Comparison of ENCODE assay signal across 8 mouse cellular contexts in the genomic region with DNA sequence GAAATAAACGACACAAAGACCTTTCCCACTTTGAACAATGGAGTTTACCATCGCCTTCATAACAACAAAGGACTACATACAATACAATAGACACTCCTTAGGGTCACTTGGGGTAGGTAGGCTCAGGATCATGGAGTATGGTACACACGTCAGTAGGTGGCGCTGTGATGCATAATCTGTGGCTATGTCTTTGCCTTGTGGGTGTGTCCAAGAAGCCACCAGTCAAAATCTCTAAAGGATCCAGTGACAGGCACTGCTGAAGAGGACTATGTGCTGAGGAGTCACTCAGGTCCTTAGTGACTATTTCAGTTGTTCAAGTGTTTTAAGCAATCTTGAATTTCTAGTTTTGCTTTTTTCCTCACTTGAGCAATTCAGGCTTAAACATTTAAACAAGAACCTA.
DNase-seq lines count a peak whose midpoint lies in the region; ATAC-seq lines count a peak whose summit lies in the region.

No protein-coding gene starts in this region.

- no peak overlapping the region for H3K4me3 ChIP-seq in lung, embryonic 16.5 days (ENCODE audit: low read length)

- H3K4me1 ChIP-seq in lung, embryonic 16.5 days (replicated peaks; ENCODE audit: control insufficient read depth, insufficient read depth, low read length): no peaks in the 10 kb centered on the region

- peak; percentile 70 for ATAC-seq in frontal cortex, adult (ENCODE audit: low TSS enrichment)
- ATAC-seq in lung, embryonic 16.5 days (ENCODE audit: low read depth): peak; percentile 64
- no peak for ATAC-seq in megakaryocyte, adult 5-6 weeks (ENCODE audit: poor library complexity, severe bottlenecking)

- no peaks in the 10 kb centered on the region; the same call in 1 of the 2 replicates for H3K36me3 ChIP-seq in lung, embryonic 16.5 days (ENCODE audit: control insufficient read depth, insufficient read depth, low read length)

- H3K27ac ChIP-seq in lung, embryonic 16.5 days (ENCODE audit: low read length): no peak overlapping the region

- no peaks in the 10 kb centered on the region for H3K9me3 ChIP-seq in lung, embryonic 16.5 days (ENCODE audit: control insufficient read depth, low read length)

- H3K4me2 ChIP-seq in lung, embryonic 16.5 days (ENCODE audit: low read depth, low read length): no peak overlapping the region

- H3K27me3 ChIP-seq in lung, embryonic 16.5 days (ENCODE audit: control insufficient read depth, insufficient read depth, low read depth, low read length): no peaks in the 10 kb centered on the region

- H3K9ac ChIP-seq in lung, embryonic 16.5 days (ENCODE audit: low read length): no peak overlapping the region

- 61% methylated on average over 4 of the region's 4 CpGs for WGBS in lung, embryonic 16.5 days

- no peak for DNase-seq in frontal cortex, postnatal 14 days (ENCODE audit: low spot score in 2 of 2)
- DNase-seq in testis, postnatal 10 days (ENCODE audit: low spot score): peak; percentile 63
- no peak for DNase-seq in testis, postnatal 14 days (ENCODE audit: low spot score)
- peak; percentile 25 to 46 for DNase-seq in cerebellum, postnatal 25 days
- no peak for DNase-seq in T-cell, adult 2 months (ENCODE audit: low spot score)

Comparison
In these comparisons a context has a peak if more than half of its experiments do, and no peak if none do; other contexts are left out.
1. DNase-seq: peak in testis, postnatal 10 days (single experiment) and cerebellum, postnatal 25 days (2 of 2); none in frontal cortex, postnatal 14 days (0 of 2), testis, postnatal 14 days (single experiment) and T-cell, adult 2 months (single experiment).